ENCODE assay signal across 8 mouse cellular contexts in genomic region chr15:68362081-68363057, GRCm38 (mm10).
DNase-seq lines count a peak whose midpoint lies in the region; ATAC-seq and TF ChIP-seq lines count a peak whose summit lies in the region.

No protein-coding gene starts in this region.

- DNase-seq in CD8-positive naive resting alpha-beta T cell, adult 2 months (ENCODE audit: low read depth in 2 of 2, low spot score in 2 of 2): peak; percentile 28 to 44
- peak; percentile 29 for DNase-seq in brain, adult 2 months (ENCODE audit: low read depth, low spot score)
- peak; percentile 65 to 70 for DNase-seq in lung, adult 18-20 months
- DNase-seq in thymus, adult 2 months: peak; percentile 60

- peak overlapping the region; percentile 83 for H3K4me2 ChIP-seq in heart, embryonic 13.5 days
- H3K4me2 ChIP-seq in kidney, embryonic 16.5 days (replicated peaks; ENCODE audit: low read depth, low read length): peak overlapping the region; percentile 79
- peak overlapping the region; percentile 94 for H3K4me2 ChIP-seq in neural tube, embryonic 13.5 days

- H3K36me3 ChIP-seq in heart, embryonic 13.5 days: no peaks in the 10 kb centered on the region
- no peaks in the 10 kb centered on the region for H3K36me3 ChIP-seq in kidney, embryonic 16.5 days (ENCODE audit: insufficient read depth, low read length)
- H3K36me3 ChIP-seq in neural tube, embryonic 13.5 days: no peaks in the 10 kb centered on the region
- no peaks in the 10 kb centered on the region for H3K36me3 ChIP-seq in thymus, adult 2 months (ENCODE audit: control insufficient read depth, insufficient read depth, low read length)

- no peak for TF ChIP-seq CTCF in thymus, adult 2 months (IDR thresholded peaks at IDR 0.05; ENCODE audit: borderline replicate concordance, control insufficient read depth, extremely low read depth, insufficient read depth, low read length, poor library complexity)

- H3K27me3 ChIP-seq in heart, embryonic 13.5 days (replicated peaks): no peaks in the 10 kb centered on the region
- H3K27me3 ChIP-seq in kidney, embryonic 16.5 days (ENCODE audit: insufficient read depth, low read length): no peaks in the 10 kb centered on the region
- no peaks in the 10 kb centered on the region for H3K27me3 ChIP-seq in neural tube, embryonic 13.5 days
- H3K27me3 ChIP-seq in thymus, adult 2 months (ENCODE audit: control insufficient read depth, insufficient read depth, low read length): no peaks in the 10 kb centered on the region

- peaks cover 29% of the 10 kb centered on the region for H3K4me1 ChIP-seq in heart, embryonic 13.5 days
- peaks cover 16% of the 10 kb centered on the region for H3K4me1 ChIP-seq in kidney, embryonic 16.5 days (ENCODE audit: insufficient read depth, low read length)
- peaks cover 34% of the 10 kb centered on the region for H3K4me1 ChIP-seq in neural tube, embryonic 13.5 days (replicated peaks)
- peaks cover 6% of the 10 kb centered on the region for H3K4me1 ChIP-seq in thymus, adult 2 months (replicated peaks; ENCODE audit: control insufficient read depth, insufficient read depth, low read length)

- WGBS in heart, embryonic 13.5 days: under 1% methylated on average over 96 of the region's 121 CpGs
- under 1% methylated on average over 63 of the region's 121 CpGs for WGBS in kidney, embryonic 16.5 days
- WGBS in neural tube, embryonic 13.5 days: under 1% methylated on average over 67 of the region's 121 CpGs
- 5% methylated on average over 118 of the region's 121 CpGs for WGBS in thymus, adult 2 months

- H3K9me3 ChIP-seq in heart, embryonic 13.5 days: no peaks in the 10 kb centered on the region
- no peaks in the 10 kb centered on the region for H3K9me3 ChIP-seq in kidney, embryonic 16.5 days (ENCODE audit: low read length)
- H3K9me3 ChIP-seq in neural tube, embryonic 13.5 days: no peaks in the 10 kb centered on the region

- H3K9ac ChIP-seq in heart, embryonic 13.5 days: peak overlapping the region; percentile 96
- H3K9ac ChIP-seq in kidney, embryonic 16.5 days (replicated peaks; ENCODE audit: low read length): peak overlapping the region; percentile 91
- peak overlapping the region; percentile 89 for H3K9ac ChIP-seq in neural tube, embryonic 13.5 days

- peak overlapping the region; percentile 93 for H3K27ac ChIP-seq in heart, embryonic 13.5 days (replicated peaks)
- H3K27ac ChIP-seq in kidney, embryonic 16.5 days (ENCODE audit: low read length): peak overlapping the region; percentile 97
- peak overlapping the region; percentile 93 for H3K27ac ChIP-seq in neural tube, embryonic 13.5 days (replicated peaks)
- H3K27ac ChIP-seq in thymus, adult 2 months (ENCODE audit: control insufficient read depth, insufficient read depth, low read length): peak overlapping the region; percentile 60; the same call in 1 of the 2 replicates

- peak; percentile 54 for ATAC-seq in erythroblast, adult 5-6 weeks (replicated peaks; ENCODE audit: low FRiP score, poor library complexity, severe bottlenecking)
- peak; percentile 55 for ATAC-seq in heart, embryonic 13.5 days (ENCODE audit: extremely low read depth, insufficient number of reproducible peaks, low FRiP score, low TSS enrichment)
- ATAC-seq in kidney, embryonic 16.5 days (ENCODE audit: low FRiP score, low TSS enrichment): peak; percentile 60
- peak; percentile 62 for ATAC-seq in neural tube, embryonic 13.5 days (ENCODE audit: low read depth)

- peak overlapping the region; percentile 73 for H3K4me3 ChIP-seq in heart, embryonic 13.5 days
- H3K4me3 ChIP-seq in kidney, embryonic 16.5 days (ENCODE audit: low read length): peak overlapping the region; percentile 88
- H3K4me3 ChIP-seq in neural tube, embryonic 13.5 days: peak overlapping the region; percentile 91
- H3K4me3 ChIP-seq in thymus, adult 2 months (ENCODE audit: control insufficient read depth, insufficient read depth, low read length): peak overlapping the region; percentile 99

- TF ChIP-seq POLR2A in thymus, adult 2 months (IDR thresholded peaks at IDR 0.05; ENCODE audit: control insufficient read depth, extremely low read depth, insufficient read depth, low read length, poor library complexity): no peak

Comparison
In these comparisons a context has a peak if more than half of its experiments do, and no peak if none do; other contexts are left out.
1. Peak in every context shown above with its lines: DNase-seq, ATAC-seq, H3K4me3 ChIP-seq and H3K27ac ChIP-seq.